Mouse (Mus musculus) left cerebral cortex, adult 9 months (tissue): ENCODE data around the gene Cysltr2.
A peak's percentile ranks its signal among the peaks of the same experiment; 100 is the strongest.

Source experiments
- DNase-seq, 2 experiments: peaks; one replicate each; pipeline ENCODE4 v3.0.0; 2022; ENCODE audit warnings: low spot score in 2 of 2

The Cysltr2 gene

DNA sequence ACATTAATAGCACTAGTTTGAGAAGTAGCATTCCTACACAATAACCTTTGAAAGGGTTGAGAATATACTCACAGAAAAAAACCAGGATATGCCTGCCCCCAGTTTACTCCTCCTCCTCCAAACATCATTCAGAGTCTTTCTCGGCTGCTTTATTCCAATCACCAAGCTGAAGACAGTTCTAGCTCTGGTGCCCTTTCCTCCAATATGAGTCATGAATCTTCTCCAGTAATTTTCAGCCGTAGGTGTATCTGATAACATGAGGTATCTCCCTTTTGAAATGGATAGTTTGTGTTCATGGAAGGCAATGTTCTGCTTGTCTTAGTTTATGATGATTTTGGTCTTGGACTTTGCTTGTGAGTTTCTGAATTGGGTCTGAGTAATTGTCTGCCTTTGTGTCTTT lies 62.9 kb downstream of the Cysltr2 start:
- DNase-seq, result no peak

DNA sequence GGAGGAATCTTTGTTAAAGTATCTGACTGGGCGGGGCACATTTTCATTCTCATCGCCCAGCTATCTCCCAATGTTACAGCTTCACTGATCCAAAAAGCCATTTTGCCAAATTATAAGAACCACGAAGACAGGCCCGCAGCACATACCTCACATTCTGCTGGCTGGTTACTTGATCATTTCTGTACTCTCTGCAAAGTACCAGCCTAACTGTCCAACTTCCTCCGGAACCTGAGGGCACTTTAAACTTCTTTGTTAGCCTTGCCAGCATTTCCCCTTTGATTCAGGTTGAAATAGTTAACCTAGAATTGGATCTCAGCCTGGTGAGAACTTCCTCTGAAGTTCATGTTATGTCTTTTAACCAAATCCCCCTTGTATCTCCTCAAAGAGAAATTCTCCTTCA lies 63.8 kb downstream of the Cysltr2 start:
- DNase-seq, result no peak

DNA sequence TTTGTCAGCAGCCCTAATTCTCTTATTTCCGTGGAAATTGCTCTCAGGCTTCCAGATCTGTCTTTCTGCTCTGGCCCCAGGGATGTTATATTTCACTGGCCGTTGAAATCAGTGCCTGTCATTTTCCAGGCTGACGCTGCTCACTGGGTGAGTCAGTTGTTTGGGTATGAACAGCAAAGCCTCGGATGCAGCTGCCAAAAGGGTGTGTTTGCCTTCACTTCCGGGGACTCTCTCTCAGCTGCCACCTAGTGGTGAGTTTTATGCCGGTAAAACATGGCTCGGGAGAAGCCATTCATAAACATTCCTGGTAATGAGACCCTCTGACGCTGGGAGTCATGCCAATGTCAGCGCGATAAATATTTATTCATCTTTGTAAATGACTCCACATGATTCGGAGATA lies 65.5 kb downstream of the Cysltr2 start:
- peak; percentile 54 to 92 for DNase-seq

DNA sequence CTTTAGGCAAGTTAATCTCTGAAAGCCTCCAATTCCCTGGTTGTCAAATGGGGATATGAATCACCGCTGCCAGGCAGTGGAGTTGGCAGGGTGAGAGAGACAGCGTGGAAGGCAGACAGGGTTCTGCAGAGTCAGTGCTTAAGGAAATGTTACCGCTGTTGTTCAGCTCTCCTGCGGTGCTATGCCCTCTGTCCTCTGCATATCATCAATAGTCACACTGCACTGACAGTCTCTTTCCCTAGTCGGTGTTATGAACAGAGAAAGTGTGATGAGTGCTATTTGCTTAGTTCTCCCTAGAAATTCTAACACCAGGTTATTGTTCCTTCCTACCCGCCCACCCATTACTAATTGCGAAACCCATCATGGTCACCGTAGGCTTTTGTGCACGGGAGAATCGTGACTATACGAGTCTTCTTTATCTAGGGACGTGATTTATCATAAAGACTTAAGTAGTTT lies 65.9 kb downstream of the Cysltr2 start:
- DNase-seq, result peak in 1 of 2 experiments; percentile 19

DNA sequence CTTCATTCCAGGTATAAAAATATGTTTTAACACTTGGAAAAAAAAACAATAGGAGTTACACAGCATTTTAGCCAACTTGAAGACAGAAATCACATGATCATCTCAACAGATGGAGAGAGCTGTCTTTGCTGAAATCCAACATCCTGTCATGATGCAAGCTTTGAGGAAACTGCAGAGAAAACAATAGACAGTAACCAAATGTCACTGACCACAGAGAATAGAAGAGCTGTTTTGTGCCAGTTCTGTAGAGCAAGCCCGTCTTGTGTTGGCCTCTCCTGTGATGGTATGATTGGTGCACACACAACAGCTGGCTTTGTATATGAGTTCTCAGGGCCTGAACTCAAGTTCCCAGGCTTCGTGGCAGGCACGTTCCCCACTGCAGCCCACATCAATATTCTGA lies 68.2 kb downstream of the Cysltr2 start:
- no peak for DNase-seq

DNA sequence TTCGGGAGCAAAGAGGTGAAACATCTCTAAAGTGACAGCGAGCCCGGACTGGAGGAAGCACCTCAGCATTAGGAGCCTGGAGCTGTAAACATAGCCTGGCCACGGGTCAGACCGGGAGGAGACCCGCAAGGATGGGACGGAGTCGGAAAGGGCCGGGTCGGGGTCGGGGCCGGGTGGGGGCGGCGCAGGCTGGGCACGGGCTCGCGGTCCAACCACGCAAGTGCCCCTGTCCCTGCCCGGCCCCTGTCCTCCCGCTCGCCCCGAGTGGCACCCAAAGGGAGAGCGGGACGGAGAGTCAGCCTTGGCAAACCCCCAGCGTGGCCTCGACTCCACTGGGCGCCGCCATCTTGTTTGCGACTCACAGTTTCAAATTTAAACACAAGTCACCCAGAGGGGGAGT lies 68.8 kb downstream of the Cysltr2 start:
- no peak for DNase-seq

DNA sequence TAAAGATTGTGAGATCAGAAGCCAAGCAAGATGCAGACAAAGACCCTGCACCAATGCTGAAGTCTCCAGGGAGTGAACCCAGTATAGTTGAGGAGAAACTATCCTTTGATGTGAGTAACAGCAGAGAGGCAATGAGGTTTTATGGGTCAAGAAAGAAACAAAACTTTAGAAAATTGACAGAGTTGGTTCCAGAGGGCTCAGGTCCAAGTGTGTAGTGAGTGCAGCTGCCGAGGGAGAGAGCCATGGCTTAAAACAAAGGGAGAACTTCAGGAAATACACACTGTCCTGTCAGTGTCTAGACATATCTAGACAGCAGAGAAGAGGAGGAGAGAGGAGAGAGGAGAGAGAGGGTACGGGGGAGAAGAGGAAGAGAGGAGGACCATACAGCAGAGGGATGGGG lies 72.8 kb downstream of the Cysltr2 start:
- DNase-seq, result no peak
